Mouse (Mus musculus): ENCODE measurements around the gene Rab1a. TPM values are rescaled to one million over a fixed set of nuclear protein-coding genes. Genes with fewer than 3 reads are reported as not detected.

Rab1a gene
- polyA plus RNA-seq, 1 experiment from 2014 or later = 306 TPM

- Histone ChIP-seq H3K4me3 (replicated peaks) (no peak overlapping the region), H3K36me3 (peaks cover 48% of the 10 kb centered on the region), H3K4me2 (no peak overlapping the region), H3K4me1 (no peaks in the 10 kb centered on the region), H3K9ac (no peak overlapping the region), H3K27ac (no peak overlapping the region), H3K27me3 (replicated peaks) (no peaks in the 10 kb centered on the region), H3K9me3 (no peaks in the 10 kb centered on the region)
- ATAC-seq (ENCODE audit: insufficient read depth, low FRiP score, low read depth) = no peak
- WGBS = 97% methylated on average over 4 of the region's 4 CpGs
Measured at GRCm38 (mm10) chr11:20225938-20226337, 24.7 kb downstream of the Rab1a start.

DNA sequence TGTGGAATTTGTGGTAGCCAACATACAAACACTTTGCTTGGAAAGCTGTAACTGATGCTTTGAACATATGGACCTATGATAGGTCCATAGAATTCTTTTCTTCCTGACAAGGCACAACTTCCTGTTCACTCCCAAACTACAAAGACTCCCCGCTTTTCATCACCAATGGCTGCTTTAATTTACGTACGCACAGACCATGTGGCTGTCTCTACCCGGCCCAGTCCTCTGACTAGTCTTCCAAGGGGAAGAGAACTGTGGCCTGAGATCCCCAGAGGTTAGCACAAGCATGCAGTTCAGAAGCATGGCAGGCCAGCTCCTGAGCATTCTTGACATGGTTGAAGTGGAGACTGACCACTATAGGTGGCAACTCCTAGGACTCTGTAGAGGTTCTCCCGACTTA is 27.4 kb downstream of the Rab1a start:
- Histone ChIP-seq H3K27me3 (replicated peaks) (no peaks in the 10 kb centered on the region), H3K4me3 (replicated peaks) (no peak overlapping the region), H3K9me3 (no peaks in the 10 kb centered on the region), H3K27ac (no peak overlapping the region), H3K9ac (no peak overlapping the region), H3K4me2 (no peak overlapping the region), H3K36me3 (peaks cover 51% of the 10 kb centered on the region), H3K4me1 (no peaks in the 10 kb centered on the region)
- no peak for ATAC-seq (ENCODE audit: insufficient read depth, low FRiP score, low read depth)
- WGBS = 83% methylated on average over 5 of the region's 5 CpGs

GRCm38 (mm10) chr11:20229311-20229710 is 28.1 kb downstream of the Rab1a start:
- H3K9ac ChIP-seq = no peak overlapping the region
- 81% methylated on average over 4 of the region's 4 CpGs for WGBS
- H3K27ac ChIP-seq = no peak overlapping the region
- peaks cover 51% of the 10 kb centered on the region for H3K36me3 ChIP-seq
- H3K9me3 ChIP-seq = no peaks in the 10 kb centered on the region
- no peaks in the 10 kb centered on the region for H3K4me1 ChIP-seq
- no peaks in the 10 kb centered on the region for H3K27me3 ChIP-seq (replicated peaks)
- H3K4me2 ChIP-seq = no peak overlapping the region
- ATAC-seq (ENCODE audit: insufficient read depth, low FRiP score, low read depth) = no peak
- no peak overlapping the region for H3K4me3 ChIP-seq (replicated peaks)

- Histone ChIP-seq H3K4me2 (no peak overlapping the region), H3K4me1 (no peaks in the 10 kb centered on the region), H3K36me3 (peaks cover 49% of the 10 kb centered on the region), H3K9ac (no peak overlapping the region), H3K27ac (peak overlapping the region; percentile 67; the same call in 1 of the 2 replicates), H3K4me3 (replicated peaks) (no peak overlapping the region), H3K9me3 (no peaks in the 10 kb centered on the region), H3K27me3 (replicated peaks) (no peaks in the 10 kb centered on the region)
- 86% methylated on average over 1 of the region's 1 CpGs for WGBS
- no peak for ATAC-seq (ENCODE audit: insufficient read depth, low FRiP score, low read depth)
Measured at GRCm38 (mm10) chr11:20230286-20230685, 29.1 kb downstream of the Rab1a start.

DNA sequence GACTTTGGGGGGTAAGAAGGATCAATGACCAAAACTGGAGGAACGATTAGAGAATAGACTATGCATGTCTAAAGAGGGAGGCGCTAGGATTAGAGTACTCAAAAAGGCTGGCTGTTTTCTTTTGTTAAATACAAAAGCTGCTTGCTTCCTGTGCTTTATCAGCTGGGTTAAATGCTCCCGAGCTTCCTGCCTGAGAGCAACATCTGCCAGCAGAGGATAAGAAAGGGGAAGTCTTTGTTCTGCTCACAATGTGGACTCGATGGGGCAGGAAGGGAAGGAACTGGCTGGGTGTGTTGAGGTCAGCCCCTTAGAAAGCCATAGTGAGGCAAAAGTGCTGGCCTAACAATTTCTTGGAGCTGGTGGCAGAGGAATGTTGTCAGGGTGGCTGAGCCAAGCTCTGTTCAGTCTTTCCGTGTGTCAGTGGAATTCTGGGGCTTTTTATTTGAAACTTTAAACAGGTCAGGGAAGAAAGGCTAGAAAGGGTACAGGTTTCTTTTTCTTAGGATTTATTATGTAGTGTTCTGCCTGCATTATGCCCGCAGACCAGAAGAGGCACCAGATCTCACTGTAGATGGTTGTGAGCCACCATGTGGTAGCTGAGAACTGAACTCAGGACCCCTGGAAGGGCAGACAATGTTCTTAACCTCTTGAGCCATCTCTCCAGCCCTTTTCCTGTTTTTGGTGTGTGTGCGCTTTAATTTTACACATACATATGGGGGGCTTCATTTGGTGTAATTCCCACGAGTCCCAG is 30.1 kb downstream of the Rab1a start:
- Histone ChIP-seq H3K4me3 (replicated peaks) (no peak overlapping the region), H3K4me2 (no peak overlapping the region), H3K9me3 (no peaks in the 10 kb centered on the region), H3K27ac (peak overlapping the region; percentile 67), H3K9ac (no peak overlapping the region), H3K27me3 (replicated peaks) (no peaks in the 10 kb centered on the region), H3K36me3 (peaks cover 48% of the 10 kb centered on the region), H3K4me1 (no peaks in the 10 kb centered on the region)
- peak; percentile 75; the same call in 1 of the 2 replicates for ATAC-seq (ENCODE audit: insufficient read depth, low FRiP score, low read depth)
- WGBS = 59% methylated on average over 8 of the region's 8 CpGs

GRCm38 (mm10) chr11:20232016-20232755 is 31.0 kb downstream of the Rab1a start:
- Histone ChIP-seq H3K4me3 (replicated peaks) (no peak overlapping the region), H3K27ac (0 out of 2 replicates have a peak overlapping the region, but pooled peaks have one; percentile 4), H3K36me3 (peaks cover 55% of the 10 kb centered on the region), H3K4me2 (no peak overlapping the region), H3K9ac (no peak overlapping the region), H3K4me1 (no peaks in the 10 kb centered on the region), H3K27me3 (replicated peaks) (no peaks in the 10 kb centered on the region), H3K9me3 (no peaks in the 10 kb centered on the region)
- 67% methylated on average over 5 of the region's 5 CpGs for WGBS
- ATAC-seq (ENCODE audit: insufficient read depth, low FRiP score, low read depth) = no peak

- no peaks in the 10 kb centered on the region for H3K4me1 ChIP-seq
- H3K9ac ChIP-seq = no peak overlapping the region
- H3K27me3 ChIP-seq (replicated peaks) = no peaks in the 10 kb centered on the region
- ATAC-seq (ENCODE audit: insufficient read depth, low FRiP score, low read depth) = no peak
- H3K27ac ChIP-seq = no peak overlapping the region
- 65% methylated on average over 3 of the region's 3 CpGs for WGBS
- H3K36me3 ChIP-seq = peaks cover 62% of the 10 kb centered on the region
- H3K4me2 ChIP-seq = no peak overlapping the region
- no peaks in the 10 kb centered on the region for H3K9me3 ChIP-seq
- H3K4me3 ChIP-seq (replicated peaks) = no peak overlapping the region
Measured at GRCm38 (mm10) chr11:20234233-20234632, 33.0 kb downstream of the Rab1a start.

GRCm38 (mm10) chr11:20237018-20237417 is 35.8 kb downstream of the Rab1a start:
- Histone ChIP-seq H3K4me2 (no peak overlapping the region), H3K27me3 (replicated peaks) (no peaks in the 10 kb centered on the region), H3K9ac (no peak overlapping the region), H3K27ac (no peak overlapping the region), H3K36me3 (peaks cover 57% of the 10 kb centered on the region), H3K4me3 (replicated peaks) (no peak overlapping the region), H3K4me1 (no peaks in the 10 kb centered on the region), H3K9me3 (no peaks in the 10 kb centered on the region)
- WGBS = 91% methylated on average over 7 of the region's 7 CpGs
- no peak for ATAC-seq (ENCODE audit: insufficient read depth, low FRiP score, low read depth)

DNA sequence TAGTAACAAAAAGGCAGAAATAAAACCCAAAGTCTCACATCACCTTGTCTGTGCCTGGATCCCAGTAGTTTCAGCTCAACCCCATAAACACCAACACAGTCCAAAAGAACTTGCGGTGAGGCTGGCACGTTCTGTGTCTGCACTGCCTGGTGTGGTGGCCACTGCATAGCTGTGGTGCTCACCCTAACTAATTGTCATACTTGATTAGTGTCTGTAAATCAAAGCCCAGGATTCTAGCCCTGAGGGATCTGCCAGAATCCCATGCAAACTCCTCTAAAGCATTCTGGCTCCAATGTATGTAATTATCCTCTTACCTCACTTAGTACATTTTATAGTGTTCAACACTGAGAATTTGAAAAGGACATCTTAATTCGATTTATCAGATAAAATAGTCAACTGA is 36.7 kb downstream of the Rab1a start:
- H3K4me2 ChIP-seq = no peak overlapping the region
- H3K27ac ChIP-seq = no peak overlapping the region
- no peak overlapping the region for H3K4me3 ChIP-seq (replicated peaks)
- no peak for ATAC-seq (ENCODE audit: insufficient read depth, low FRiP score, low read depth)
- H3K4me1 ChIP-seq = no peaks in the 10 kb centered on the region
- 92% methylated on average over 3 of the region's 3 CpGs for WGBS
- no peaks in the 10 kb centered on the region for H3K27me3 ChIP-seq (replicated peaks)
- no peaks in the 10 kb centered on the region for H3K9me3 ChIP-seq
- no peak overlapping the region for H3K9ac ChIP-seq
- peaks cover 57% of the 10 kb centered on the region for H3K36me3 ChIP-seq

DNA sequence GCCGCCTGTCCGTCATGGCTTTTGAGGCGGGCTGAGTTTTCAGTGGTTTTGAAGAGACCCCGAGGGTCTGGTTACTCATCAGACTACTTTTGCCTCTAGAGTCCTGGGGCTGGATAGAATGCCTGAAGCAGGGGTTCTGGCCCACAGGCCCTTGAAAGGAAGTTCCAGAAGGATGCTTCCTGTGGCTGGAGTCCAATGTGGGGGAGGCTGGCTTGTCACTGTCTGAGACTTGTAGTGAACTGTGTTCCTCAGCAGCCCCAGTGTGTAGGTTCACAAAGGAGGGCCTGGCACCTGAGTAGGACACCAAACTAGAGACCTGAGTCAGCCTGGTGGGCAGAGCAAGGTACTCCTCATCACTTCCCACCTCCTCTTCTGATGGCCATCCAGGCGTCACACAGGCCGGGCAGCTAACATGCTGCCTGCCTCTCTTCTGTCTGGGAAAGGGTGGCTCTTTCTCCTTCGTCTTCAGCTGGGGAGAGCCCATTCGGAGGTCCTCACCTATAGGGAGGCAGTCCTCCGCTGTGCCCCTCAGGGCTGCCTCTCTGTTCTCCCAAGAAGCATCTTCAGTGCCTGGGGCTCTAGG is 38.1 kb downstream of the Rab1a start:
- no peak overlapping the region for H3K4me2 ChIP-seq
- H3K9ac ChIP-seq = no peak overlapping the region
- 91% methylated on average over 9 of the region's 9 CpGs for WGBS
- no peak overlapping the region for H3K27ac ChIP-seq
- H3K27me3 ChIP-seq (replicated peaks) = no peaks in the 10 kb centered on the region
- no peak for ATAC-seq (ENCODE audit: insufficient read depth, low FRiP score, low read depth)
- H3K4me3 ChIP-seq (replicated peaks) = no peak overlapping the region
- H3K4me1 ChIP-seq = no peaks in the 10 kb centered on the region
- peaks cover 51% of the 10 kb centered on the region for H3K36me3 ChIP-seq
- H3K9me3 ChIP-seq = no peaks in the 10 kb centered on the region

DNA sequence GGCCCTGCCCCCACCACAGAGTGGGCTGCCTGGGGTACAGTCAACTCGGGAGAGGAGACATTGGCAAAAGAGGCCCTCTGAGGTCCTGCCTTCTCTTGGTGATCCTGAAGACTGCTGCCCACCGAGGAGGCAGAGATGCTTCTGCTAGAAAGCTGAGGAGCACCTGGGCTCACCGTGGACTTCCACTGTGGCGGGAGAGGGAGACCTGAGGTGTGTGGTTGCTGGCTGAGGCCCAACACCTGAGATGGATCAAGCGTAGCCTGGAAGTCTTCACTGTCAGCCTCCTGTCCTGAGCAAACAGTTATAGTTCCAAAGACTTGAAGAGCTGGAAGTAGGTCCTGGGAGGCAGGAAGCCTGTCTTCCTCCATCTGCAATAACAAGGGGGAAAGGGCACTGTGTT is 39.1 kb downstream of the Rab1a start:
- WGBS = 66% methylated on average over 5 of the region's 5 CpGs
- H3K9ac ChIP-seq = no peak overlapping the region
- no peaks in the 10 kb centered on the region for H3K4me1 ChIP-seq
- no peak overlapping the region for H3K4me2 ChIP-seq
- H3K4me3 ChIP-seq (replicated peaks) = no peak overlapping the region
- ATAC-seq (ENCODE audit: insufficient read depth, low FRiP score, low read depth) = no peak
- no peaks in the 10 kb centered on the region for H3K27me3 ChIP-seq (replicated peaks)
- H3K27ac ChIP-seq = no peak overlapping the region
- peaks cover 46% of the 10 kb centered on the region for H3K36me3 ChIP-seq
- H3K9me3 ChIP-seq = no peaks in the 10 kb centered on the region

- Histone ChIP-seq H3K4me2 (no peak overlapping the region), H3K4me3 (replicated peaks) (no peak overlapping the region), H3K4me1 (0 out of 2 replicates have a peak, but pooled peaks cover under 1% of the 10 kb centered on the region), H3K9me3 (no peaks in the 10 kb centered on the region), H3K36me3 (peaks cover 40% of the 10 kb centered on the region), H3K9ac (no peak overlapping the region), H3K27me3 (replicated peaks) (no peaks in the 10 kb centered on the region), H3K27ac (no peak overlapping the region)
- 92% methylated on average over 7 of the region's 7 CpGs for WGBS
- ATAC-seq (ENCODE audit: insufficient read depth, low FRiP score, low read depth) = no peak
Measured at GRCm38 (mm10) chr11:20241311-20241710, 40.1 kb downstream of the Rab1a start.

Measured in stomach, embryonic 15.5 days (tissue).